Mouse (Mus musculus) liver, embryonic 14 days (tissue): Measurements from ENCODE around the gene Camkmt. TPM values are rescaled to one million over a fixed set of nuclear protein-coding genes. Genes with fewer than 3 reads are reported as not detected.

Experiments
- polyA plus RNA-seq: library from polyadenylated mRNA; depleted of rRNA; stranded (reverse); fragments of >200 nt; gene quantifications from 2 replicates; pipeline ENCODE4 v1.2.3, GENCODE M21; 2012; rRNA removed

Gene Camkmt
- polyA plus RNA-seq, result 0.74 and 0.90 TPM in 2 replicates

DNA sequence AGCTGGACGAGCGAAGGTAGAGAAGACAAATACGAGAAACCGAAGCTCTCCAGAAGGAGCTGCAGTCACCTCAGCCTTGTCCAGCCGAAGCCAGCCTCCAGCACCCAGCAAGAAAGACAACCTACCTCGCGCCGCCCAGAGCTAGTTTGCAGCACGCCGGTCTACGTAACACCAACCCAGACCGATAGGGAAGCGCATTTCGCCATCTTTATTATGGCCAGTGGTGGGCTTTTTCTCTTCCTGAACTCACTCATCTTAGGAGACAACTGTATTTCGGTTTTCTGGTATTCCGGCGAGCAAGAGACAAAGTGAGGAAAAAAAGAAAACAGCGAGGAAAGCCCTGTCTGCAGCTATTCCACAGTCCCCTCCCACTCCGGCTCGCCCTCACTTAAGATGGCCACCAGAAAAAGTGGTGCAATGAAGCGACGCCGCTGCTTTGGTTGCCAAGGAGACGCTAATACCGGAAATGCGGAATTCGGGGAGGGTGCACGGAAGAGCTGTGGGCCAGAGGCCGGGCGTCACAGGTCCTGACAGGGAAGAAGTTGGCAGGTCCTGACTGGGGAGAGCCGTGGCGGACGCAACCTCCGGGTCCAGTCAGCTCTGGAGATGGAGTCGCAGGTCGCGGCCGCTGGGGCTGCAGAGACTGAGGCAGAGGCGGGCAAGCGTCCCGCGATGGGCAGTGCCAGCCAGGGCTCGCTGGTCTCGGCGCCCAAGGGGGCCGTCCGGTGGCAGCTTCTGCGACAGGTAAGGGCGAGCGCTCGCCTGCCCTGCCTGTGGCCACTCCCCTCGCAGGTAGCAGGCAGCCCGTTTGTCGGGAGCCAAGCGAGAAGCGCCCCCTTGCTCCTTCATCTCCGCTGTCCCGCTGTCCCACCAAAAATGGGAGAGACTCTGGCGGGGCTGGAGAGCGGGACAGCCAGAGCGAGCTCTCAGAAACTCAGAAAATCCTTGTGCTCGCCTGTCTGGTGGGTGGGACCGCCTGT is at the start of gene Camkmt, which contains the start of gene Prepl:
TSS of gene Camkmt (plus strand) at position 433 of the 980 bp plus-strand sequence.
TSS of gene Prepl (minus strand) at position 122 of the 980 bp plus-strand sequence.

Other genes with a start within 250 kb of the Camkmt start
- 29.5 and 33.5 TPM in 2 replicates for gene Ppm1b, start 133.8 kb upstream of the Camkmt start, polyA plus RNA-seq
- 0.43 and 0.51 TPM in 2 replicates for gene Slc3a1, start 62.2 kb upstream of the Camkmt start, polyA plus RNA-seq
- gene Prepl, start 311 bp upstream of the Camkmt start, polyA plus RNA-seq, result 7.2 and 8.5 TPM in 2 replicates